Mouse (Mus musculus): ENCODE measurements around the gene Kcnj9.

The Kcnj9 gene

GRCm38 (mm10) chr1:172279768-172280509 lies 49.2 kb downstream of the Kcnj9 start:
- in situ Hi-C loops (cut with MboI; ENCODE audit: low pct_unique_long_range_greater_than_20kb in 1 of 2, low sequenced_read_pairs in 2 of 2, unreplicated experiment in 1 of 2) = no loop called here

GRCm38 (mm10) chr1:172278328-172278727 lies 50.8 kb downstream of the Kcnj9 start:
- in situ Hi-C loops (cut with MboI; ENCODE audit: low pct_unique_long_range_greater_than_20kb in 1 of 2, low sequenced_read_pairs in 2 of 2, unreplicated experiment in 1 of 2) = no loop called here

- in situ Hi-C loops (cut with MboI; ENCODE audit: low pct_unique_long_range_greater_than_20kb in 1 of 2, low sequenced_read_pairs in 2 of 2, unreplicated experiment in 1 of 2) = no loop called here
These were observed 51.9 kb downstream of the Kcnj9 start for GRCm38 (mm10) chr1:172277172-172277571.

GRCm38 (mm10) chr1:172274547-172274946 lies 54.6 kb downstream of the Kcnj9 start:
- in situ Hi-C loops (cut with MboI; ENCODE audit: low pct_unique_long_range_greater_than_20kb in 1 of 2, low sequenced_read_pairs in 2 of 2, unreplicated experiment in 1 of 2) = no loop called here

- in situ Hi-C loops (cut with MboI; ENCODE audit: low pct_unique_long_range_greater_than_20kb in 1 of 2, low sequenced_read_pairs in 2 of 2, unreplicated experiment in 1 of 2) = no loop called here
These were observed 55.0 kb downstream of the Kcnj9 start for GRCm38 (mm10) chr1:172274116-172274515.

- in situ Hi-C loops (cut with MboI; ENCODE audit: low pct_unique_long_range_greater_than_20kb in 1 of 2, low sequenced_read_pairs in 2 of 2, unreplicated experiment in 1 of 2) = no loop called here
These were observed 55.7 kb downstream of the Kcnj9 start for GRCm38 (mm10) chr1:172273386-172273785.

GRCm38 (mm10) chr1:172271765-172272164 lies 57.4 kb downstream of the Kcnj9 start:
- in situ Hi-C loops (cut with MboI; ENCODE audit: low pct_unique_long_range_greater_than_20kb in 1 of 2, low sequenced_read_pairs in 2 of 2, unreplicated experiment in 1 of 2) = no loop called here

GRCm38 (mm10) chr1:172271208-172271607 lies 57.9 kb downstream of the Kcnj9 start:
- in situ Hi-C loops (cut with MboI; ENCODE audit: low pct_unique_long_range_greater_than_20kb in 1 of 2, low sequenced_read_pairs in 2 of 2, unreplicated experiment in 1 of 2) = no loop called here

Measured in mouse embryonic stem cell (cell line).